Mouse (Mus musculus): ENCODE results near the gene Dnali1. TPM values are rescaled to one million over a fixed set of nuclear protein-coding genes. Genes with fewer than 3 reads are reported as not detected.

The Dnali1 gene
- polyA plus RNA-seq, 1 experiment from 2014 or later: 0.05 TPM

- Histone ChIP-seq H3K27me3 (ENCODE audit: insufficient read depth, low read length) (no peaks in the 10 kb centered on the region), H3K4me2 (ENCODE audit: low read length) (no peak overlapping the region), H3K27ac (no peak overlapping the region), H3K9me3 (replicated peaks; ENCODE audit: low read length) (no peaks in the 10 kb centered on the region), H3K4me1 (replicated peaks; ENCODE audit: insufficient read depth, low read length) (no peaks in the 10 kb centered on the region), H3K4me3 (replicated peaks; ENCODE audit: low read depth, low read length) (no peak overlapping the region), H3K36me3 (ENCODE audit: insufficient read depth, low read length) (peaks cover 34% of the 10 kb centered on the region), H3K9ac (ENCODE audit: low read depth, low read length) (no peak overlapping the region)
- DNase-seq (ENCODE audit: low spot score): no peak
- ATAC-seq (replicated peaks; ENCODE audit: low FRiP score, low read depth): no peak
- 79% methylated on average over 4 of the region's 4 CpGs for WGBS
- TF ChIP-seq CTCF (IDR thresholded peaks at IDR 0.05; ENCODE audit: low read depth): no peak
These were observed 9.0 kb downstream of the Dnali1 start for GRCm38 (mm10) chr4:125056476-125056875.

- TF ChIP-seq CTCF (IDR thresholded peaks at IDR 0.05; ENCODE audit: low read depth): no peak
- Histone ChIP-seq H3K9me3 (replicated peaks; ENCODE audit: low read length) (no peaks in the 10 kb centered on the region), H3K4me2 (ENCODE audit: low read length) (no peak overlapping the region), H3K27me3 (ENCODE audit: insufficient read depth, low read length) (no peaks in the 10 kb centered on the region), H3K36me3 (ENCODE audit: insufficient read depth, low read length) (peaks cover 37% of the 10 kb centered on the region), H3K9ac (ENCODE audit: low read depth, low read length) (no peak overlapping the region), H3K4me1 (replicated peaks; ENCODE audit: insufficient read depth, low read length) (no peaks in the 10 kb centered on the region), H3K4me3 (replicated peaks; ENCODE audit: low read depth, low read length) (no peak overlapping the region), H3K27ac (no peak overlapping the region)
- DNase-seq (ENCODE audit: low spot score) (no peak), ATAC-seq (replicated peaks; ENCODE audit: low FRiP score, low read depth) (no peak)
- 88% methylated on average over 9 of the region's 9 CpGs for WGBS
These were observed 10.1 kb downstream of the Dnali1 start for GRCm38 (mm10) chr4:125055385-125055784.

- no peaks in the 10 kb centered on the region for H3K27me3 ChIP-seq (ENCODE audit: insufficient read depth, low read length)
- TF ChIP-seq CTCF (IDR thresholded peaks at IDR 0.05; ENCODE audit: low read depth): no peak
- no peak overlapping the region for H3K9ac ChIP-seq (ENCODE audit: low read depth, low read length)
- H3K4me3 ChIP-seq (replicated peaks; ENCODE audit: low read depth, low read length): no peak overlapping the region
- no peaks in the 10 kb centered on the region for H3K4me1 ChIP-seq (replicated peaks; ENCODE audit: insufficient read depth, low read length)
- ATAC-seq (replicated peaks; ENCODE audit: low FRiP score, low read depth): no peak
- no peak for DNase-seq (ENCODE audit: low spot score)
- H3K9me3 ChIP-seq (replicated peaks; ENCODE audit: low read length): no peaks in the 10 kb centered on the region
- no peak overlapping the region for H3K27ac ChIP-seq
- no peak overlapping the region for H3K4me2 ChIP-seq (ENCODE audit: low read length)
- H3K36me3 ChIP-seq (ENCODE audit: insufficient read depth, low read length): peaks cover 86% of the 10 kb centered on the region
- 79% methylated on average over 7 of the region's 7 CpGs for WGBS
These were observed 21.0 kb downstream of the Dnali1 start for GRCm38 (mm10) chr4:125044454-125044853.

- Histone ChIP-seq H3K36me3 (ENCODE audit: insufficient read depth, low read length) (peaks cover 32% of the 10 kb centered on the region), H3K4me1 (replicated peaks; ENCODE audit: insufficient read depth, low read length) (peaks cover 6% of the 10 kb centered on the region; the same call in 1 of the 2 replicates), H3K9ac (ENCODE audit: low read depth, low read length) (no peak overlapping the region), H3K9me3 (replicated peaks; ENCODE audit: low read length) (no peaks in the 10 kb centered on the region), H3K27me3 (ENCODE audit: insufficient read depth, low read length) (no peaks in the 10 kb centered on the region), H3K4me2 (ENCODE audit: low read length) (no peak overlapping the region), H3K4me3 (replicated peaks; ENCODE audit: low read depth, low read length) (no peak overlapping the region), H3K27ac (no peak overlapping the region)
- 90% methylated on average over 4 of the region's 4 CpGs for WGBS
- no peak for ATAC-seq (replicated peaks; ENCODE audit: low FRiP score, low read depth)
- no peak for DNase-seq (ENCODE audit: low spot score)
- TF ChIP-seq CTCF (IDR thresholded peaks at IDR 0.05; ENCODE audit: low read depth): no peak
These were observed 31.2 kb downstream of the Dnali1 start for GRCm38 (mm10) chr4:125034341-125034740.

- Histone ChIP-seq H3K27me3 (ENCODE audit: insufficient read depth, low read length) (no peaks in the 10 kb centered on the region), H3K9ac (ENCODE audit: low read depth, low read length) (peak overlapping the region; percentile 83), H3K4me3 (replicated peaks; ENCODE audit: low read depth, low read length) (peak overlapping the region; percentile 81), H3K4me1 (replicated peaks; ENCODE audit: insufficient read depth, low read length) (peaks cover 6% of the 10 kb centered on the region; the same call in 1 of the 2 replicates), H3K36me3 (ENCODE audit: insufficient read depth, low read length) (peaks cover 1% of the 10 kb centered on the region; the same call in 1 of the 2 replicates), H3K9me3 (replicated peaks; ENCODE audit: low read length) (no peaks in the 10 kb centered on the region), H3K27ac (peak overlapping the region; percentile 63), H3K4me2 (ENCODE audit: low read length) (peak overlapping the region; percentile 97)
- TF ChIP-seq CTCF (IDR thresholded peaks at IDR 0.05; ENCODE audit: low read depth): no peak
- DNase-seq (ENCODE audit: low spot score) (peak; percentile 97), ATAC-seq (replicated peaks; ENCODE audit: low FRiP score, low read depth) (peak; percentile 99)
- WGBS: under 1% methylated on average over 50 of the region's 50 CpGs
These were observed 35.5 kb downstream of the Dnali1 start for GRCm38 (mm10) chr4:125029891-125030614.

- Histone ChIP-seq H3K9me3 (replicated peaks; ENCODE audit: low read length) (no peaks in the 10 kb centered on the region), H3K4me2 (ENCODE audit: low read length) (no peak overlapping the region), H3K36me3 (ENCODE audit: insufficient read depth, low read length) (no peaks in the 10 kb centered on the region), H3K4me3 (replicated peaks; ENCODE audit: low read depth, low read length) (no peak overlapping the region), H3K27me3 (ENCODE audit: insufficient read depth, low read length) (no peaks in the 10 kb centered on the region), H3K27ac (no peak overlapping the region), H3K4me1 (replicated peaks; ENCODE audit: insufficient read depth, low read length) (no peaks in the 10 kb centered on the region), H3K9ac (ENCODE audit: low read depth, low read length) (no peak overlapping the region)
- no peak for ATAC-seq (replicated peaks; ENCODE audit: low FRiP score, low read depth)
- WGBS: 29% methylated on average over 11 of the region's 11 CpGs
- peak; percentile 66 for DNase-seq (ENCODE audit: low spot score)
- peak; percentile 64 for TF ChIP-seq CTCF (IDR thresholded peaks at IDR 0.05; ENCODE audit: low read depth)
These were observed 44.5 kb downstream of the Dnali1 start for GRCm38 (mm10) chr4:125020780-125021538.

All from kidney, postnatal 0 days (tissue).